Mouse (Mus musculus): Measurements from ENCODE around the gene Wt1. TPM values are rescaled to one million over a fixed set of nuclear protein-coding genes. Genes with fewer than 3 reads are reported as not detected.

The Wt1 gene
- polyA plus RNA-seq, 1 experiment from 2014 or later: 18.6 TPM

DNA sequence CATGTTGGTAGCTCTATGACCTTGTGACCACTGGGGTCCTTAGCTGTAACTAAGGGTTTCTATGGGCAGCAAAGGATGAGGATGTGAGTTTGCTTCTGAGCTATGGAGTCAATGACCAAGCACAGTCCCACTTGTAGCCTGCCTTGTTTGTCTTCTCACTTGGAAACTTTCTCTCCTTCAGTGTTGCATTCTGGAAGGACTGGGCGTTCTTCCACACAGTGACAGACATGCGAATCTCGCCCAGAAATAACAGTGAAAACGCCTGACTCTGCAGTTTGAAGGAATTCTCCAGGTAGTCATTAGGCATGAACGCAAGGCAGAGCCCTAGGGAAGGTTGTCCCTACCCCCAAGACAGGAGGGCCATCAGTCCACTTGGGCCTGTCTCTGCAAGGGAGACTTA is 35.3 kb upstream of the Wt1 start:
- no peak for ATAC-seq (ENCODE audit: insufficient number of reproducible peaks, insufficient read depth, low FRiP score, low read depth)
- H3K27me3 ChIP-seq (ENCODE audit: control insufficient read depth, insufficient read depth, low read length): no peaks in the 10 kb centered on the region
- WGBS: 63% methylated on average over 5 of the region's 5 CpGs
- no peak overlapping the region for H3K4me2 ChIP-seq (replicated peaks; ENCODE audit: low read depth, low read length)
- H3K36me3 ChIP-seq (ENCODE audit: control insufficient read depth, insufficient read depth, low read length): no peaks in the 10 kb centered on the region
- no peak overlapping the region for H3K9ac ChIP-seq (replicated peaks; ENCODE audit: low read depth, low read length)
- no peaks in the 10 kb centered on the region for H3K9me3 ChIP-seq (ENCODE audit: control insufficient read depth, low read depth, low read length)
- H3K4me3 ChIP-seq (ENCODE audit: low read depth, low read length): no peak overlapping the region
- peaks cover 20% of the 10 kb centered on the region for H3K4me1 ChIP-seq (ENCODE audit: control insufficient read depth, insufficient read depth, low read length)
- no peak overlapping the region; the same call in 1 of the 2 replicates for H3K27ac ChIP-seq (ENCODE audit: low read length)

DNA sequence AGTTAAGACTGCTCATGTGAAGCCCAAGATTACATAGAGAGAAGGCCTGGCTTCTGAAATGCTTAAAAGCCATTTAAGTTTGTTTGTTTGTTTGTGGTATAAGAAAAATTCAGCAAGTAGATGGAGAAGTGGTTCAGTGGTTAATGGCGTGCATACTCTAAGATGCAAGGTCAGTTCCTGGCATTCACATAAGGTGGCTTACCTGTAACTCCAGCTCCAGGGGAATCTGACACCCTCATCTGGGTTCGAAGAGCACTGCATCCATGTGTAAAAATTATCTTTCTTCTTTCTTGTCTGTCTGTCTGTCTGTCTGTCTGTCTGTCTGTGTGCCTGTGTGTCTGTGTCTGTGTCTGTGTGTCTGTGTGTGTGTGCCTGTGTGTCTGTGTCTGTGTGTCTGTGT is 34.6 kb upstream of the Wt1 start, which contains the start of gene Gm11060:
TSS of gene Gm11060 (plus strand) at position 301 of the 400 bp plus-strand sequence.
- H3K4me1 ChIP-seq (ENCODE audit: control insufficient read depth, insufficient read depth, low read length): peaks cover 20% of the 10 kb centered on the region
- no peak within 1 kb of the TSS; the same call in 1 of the 2 replicates for H3K27ac ChIP-seq (ENCODE audit: low read length)
- ATAC-seq (ENCODE audit: insufficient number of reproducible peaks, insufficient read depth, low FRiP score, low read depth): no peak
- no peaks in the 10 kb centered on the region for H3K36me3 ChIP-seq (ENCODE audit: control insufficient read depth, insufficient read depth, low read length)
- no peaks in the 10 kb centered on the region for H3K9me3 ChIP-seq (ENCODE audit: control insufficient read depth, low read depth, low read length)
- H3K4me2 ChIP-seq (replicated peaks; ENCODE audit: low read depth, low read length): no peak within 1 kb of the TSS
- H3K9ac ChIP-seq (replicated peaks; ENCODE audit: low read depth, low read length): no peak within 1 kb of the TSS
- WGBS: 88% methylated on average over 2 of the region's 2 CpGs
- H3K27me3 ChIP-seq (ENCODE audit: control insufficient read depth, insufficient read depth, low read length): no peaks in the 10 kb centered on the region
- H3K4me3 ChIP-seq (ENCODE audit: low read depth, low read length): no peak within 1 kb of the TSS

DNA sequence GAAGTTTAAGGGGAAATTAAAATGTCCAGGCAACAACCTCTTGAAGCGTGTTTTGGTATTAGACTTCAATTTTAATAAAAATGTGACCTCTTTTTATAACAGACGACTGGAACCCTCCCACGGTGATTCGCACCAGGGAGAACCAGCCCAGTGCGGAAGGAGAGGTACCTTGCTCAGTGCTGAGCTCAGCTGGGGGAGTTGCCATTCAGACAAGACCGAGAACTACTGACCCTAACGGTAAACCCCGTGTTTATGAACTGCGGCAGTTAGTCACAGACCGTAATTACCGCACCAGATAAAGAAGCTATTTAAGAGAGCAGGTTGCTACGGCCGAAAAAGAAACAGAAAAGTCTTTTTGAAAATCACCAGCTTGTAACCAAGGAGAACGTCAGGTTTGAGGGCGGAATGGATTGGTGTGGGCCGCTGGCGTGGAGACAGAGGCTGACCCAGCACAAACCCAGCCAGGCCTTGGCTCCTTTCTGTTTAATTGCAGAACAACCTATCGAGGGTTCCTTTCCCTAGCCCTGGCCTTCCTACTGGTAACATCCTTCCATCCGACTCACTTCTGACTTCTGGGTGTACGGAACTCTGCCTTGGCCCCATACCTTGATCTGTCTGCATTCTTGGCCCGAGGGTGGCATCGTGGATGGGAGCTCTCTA is 28.9 kb upstream of the Wt1 start:
- Histone ChIP-seq H3K4me1 (ENCODE audit: control insufficient read depth, insufficient read depth, low read length) (no peaks in the 10 kb centered on the region), H3K4me3 (ENCODE audit: low read depth, low read length) (no peak overlapping the region), H3K4me2 (replicated peaks; ENCODE audit: low read depth, low read length) (no peak overlapping the region), H3K9ac (replicated peaks; ENCODE audit: low read depth, low read length) (no peak overlapping the region), H3K27ac (ENCODE audit: low read length) (no peak overlapping the region), H3K27me3 (ENCODE audit: control insufficient read depth, insufficient read depth, low read length) (no peaks in the 10 kb centered on the region), H3K9me3 (ENCODE audit: control insufficient read depth, low read depth, low read length) (no peaks in the 10 kb centered on the region), H3K36me3 (ENCODE audit: control insufficient read depth, insufficient read depth, low read length) (no peaks in the 10 kb centered on the region)
- 85% methylated on average over 22 of the region's 22 CpGs for WGBS
- no peak for ATAC-seq (ENCODE audit: insufficient number of reproducible peaks, insufficient read depth, low FRiP score, low read depth)

DNA sequence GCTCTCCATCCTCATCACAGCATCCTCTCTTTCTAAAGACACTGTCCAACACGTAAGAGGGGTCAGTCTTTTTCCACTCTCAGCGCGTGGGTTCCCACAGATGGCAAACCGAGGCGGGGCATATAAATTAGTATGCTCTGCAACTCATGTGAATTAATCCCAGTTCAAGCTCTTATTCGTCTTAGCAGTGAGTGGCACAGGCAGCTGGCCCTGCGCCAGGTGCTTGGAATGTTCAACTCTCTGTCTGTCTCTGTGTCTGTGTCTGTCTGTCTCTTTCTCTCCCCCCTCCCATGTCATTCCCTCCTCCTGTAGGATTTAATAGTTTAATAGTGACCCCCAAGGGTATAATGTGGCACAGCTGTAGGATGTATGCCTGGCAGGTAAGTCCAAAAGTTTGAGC is 26.9 kb upstream of the Wt1 start:
- Histone ChIP-seq H3K27ac (ENCODE audit: low read length) (no peak overlapping the region), H3K36me3 (ENCODE audit: control insufficient read depth, insufficient read depth, low read length) (no peaks in the 10 kb centered on the region), H3K9ac (replicated peaks; ENCODE audit: low read depth, low read length) (no peak overlapping the region), H3K4me2 (replicated peaks; ENCODE audit: low read depth, low read length) (no peak overlapping the region), H3K9me3 (ENCODE audit: control insufficient read depth, low read depth, low read length) (no peaks in the 10 kb centered on the region), H3K27me3 (ENCODE audit: control insufficient read depth, insufficient read depth, low read length) (no peaks in the 10 kb centered on the region), H3K4me3 (ENCODE audit: low read depth, low read length) (no peak overlapping the region), H3K4me1 (ENCODE audit: control insufficient read depth, insufficient read depth, low read length) (no peaks in the 10 kb centered on the region)
- no peak for ATAC-seq (ENCODE audit: insufficient number of reproducible peaks, insufficient read depth, low FRiP score, low read depth)
- WGBS: 67% methylated on average over 7 of the region's 7 CpGs

DNA sequence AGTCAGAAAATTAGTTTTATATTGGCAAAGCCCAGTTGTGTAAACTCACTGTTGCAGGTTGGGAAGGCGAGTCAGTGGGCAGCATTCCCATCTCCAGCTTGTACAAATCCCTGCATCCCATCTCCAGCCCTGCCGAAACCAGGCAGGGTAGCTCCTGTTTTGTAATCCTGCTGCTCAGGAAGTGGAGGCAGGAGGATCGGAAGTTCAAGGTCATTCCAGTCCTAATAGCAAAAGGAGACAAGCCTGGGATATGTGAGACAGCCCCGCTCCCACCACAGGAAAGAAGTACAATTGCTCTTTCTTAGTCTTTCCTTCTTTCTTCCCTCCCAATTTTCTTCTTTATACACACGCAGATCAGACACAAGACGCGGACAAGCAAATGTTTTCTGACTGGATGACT is 25.8 kb upstream of the Wt1 start:
- H3K4me1 ChIP-seq (ENCODE audit: control insufficient read depth, insufficient read depth, low read length): no peaks in the 10 kb centered on the region
- H3K27ac ChIP-seq (ENCODE audit: low read length): no peak overlapping the region
- ATAC-seq (ENCODE audit: insufficient number of reproducible peaks, insufficient read depth, low FRiP score, low read depth): no peak
- no peaks in the 10 kb centered on the region for H3K27me3 ChIP-seq (ENCODE audit: control insufficient read depth, insufficient read depth, low read length)
- H3K9ac ChIP-seq (replicated peaks; ENCODE audit: low read depth, low read length): no peak overlapping the region
- no peak overlapping the region for H3K4me2 ChIP-seq (replicated peaks; ENCODE audit: low read depth, low read length)
- WGBS: 50% methylated on average over 7 of the region's 7 CpGs
- no peaks in the 10 kb centered on the region for H3K9me3 ChIP-seq (ENCODE audit: control insufficient read depth, low read depth, low read length)
- no peak overlapping the region for H3K4me3 ChIP-seq (ENCODE audit: low read depth, low read length)
- no peaks in the 10 kb centered on the region for H3K36me3 ChIP-seq (ENCODE audit: control insufficient read depth, insufficient read depth, low read length)

DNA sequence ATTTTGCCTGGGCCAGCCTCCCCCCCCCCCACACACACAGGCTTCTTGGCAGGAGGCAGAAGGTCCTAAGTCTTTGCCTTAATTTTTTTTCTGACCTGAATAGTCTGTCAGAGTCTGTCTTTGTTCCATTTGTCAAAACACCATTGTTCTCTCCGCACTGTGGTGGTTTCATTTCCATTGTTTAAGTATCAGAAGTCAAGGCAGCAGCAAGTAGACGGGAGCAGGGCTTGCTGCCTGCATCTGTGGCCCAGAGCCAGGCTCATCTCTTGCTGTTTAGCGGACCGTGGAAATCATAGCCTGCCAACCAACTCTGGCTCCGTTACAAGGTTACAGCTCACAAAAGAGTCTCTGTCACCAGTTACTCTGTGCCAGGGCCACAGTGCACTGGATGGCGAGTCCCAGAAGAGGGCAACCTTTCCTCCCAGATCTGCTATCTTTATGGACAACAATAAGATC is 17.6 kb upstream of the Wt1 start:
- no peaks in the 10 kb centered on the region for H3K4me1 ChIP-seq (ENCODE audit: control insufficient read depth, insufficient read depth, low read length)
- peak; percentile 58; the same call in 1 of the 2 replicates for ATAC-seq (ENCODE audit: insufficient number of reproducible peaks, insufficient read depth, low FRiP score, low read depth)
- no peak overlapping the region for H3K4me3 ChIP-seq (ENCODE audit: low read depth, low read length)

DNA sequence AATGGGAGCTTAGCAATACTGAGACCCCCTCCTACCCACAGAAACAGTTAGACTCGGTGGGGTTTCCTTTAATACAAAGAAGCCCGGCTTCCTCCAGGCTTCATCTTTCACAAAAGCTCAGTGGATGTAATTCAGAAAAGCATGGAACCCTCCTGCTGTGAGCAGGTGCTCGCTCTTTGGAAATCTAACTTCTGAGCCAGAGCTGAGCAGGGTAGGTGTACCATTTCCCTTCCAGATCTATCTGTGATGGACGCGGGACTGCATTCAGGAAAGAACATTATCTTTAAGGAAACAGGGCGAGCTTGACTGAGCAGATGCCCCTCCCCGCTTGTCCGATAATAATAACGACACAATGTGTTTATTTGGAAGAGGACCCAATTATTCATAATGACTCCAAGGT is 12.3 kb upstream of the Wt1 start:
- ATAC-seq (ENCODE audit: insufficient number of reproducible peaks, insufficient read depth, low FRiP score, low read depth): no peak
- Histone ChIP-seq H3K36me3 (ENCODE audit: control insufficient read depth, insufficient read depth, low read length) (no peaks in the 10 kb centered on the region), H3K27ac (ENCODE audit: low read length) (no peak overlapping the region), H3K9ac (replicated peaks; ENCODE audit: low read depth, low read length) (no peak overlapping the region), H3K4me3 (ENCODE audit: low read depth, low read length) (no peak overlapping the region), H3K4me1 (ENCODE audit: control insufficient read depth, insufficient read depth, low read length) (no peaks in the 10 kb centered on the region), H3K27me3 (ENCODE audit: control insufficient read depth, insufficient read depth, low read length) (no peaks in the 10 kb centered on the region; the same call in 1 of the 2 replicates), H3K9me3 (ENCODE audit: control insufficient read depth, low read depth, low read length) (no peaks in the 10 kb centered on the region), H3K4me2 (replicated peaks; ENCODE audit: low read depth, low read length) (no peak overlapping the region)
- WGBS: 40% methylated on average over 9 of the region's 9 CpGs

More for the DNA sequence above, 17.6 kb upstream of the Wt1 start:
- WGBS: 31% methylated on average over 6 of the region's 6 CpGs
- H3K4me2 ChIP-seq (replicated peaks; ENCODE audit: low read depth, low read length): no peak overlapping the region
- H3K9ac ChIP-seq (replicated peaks; ENCODE audit: low read depth, low read length): no peak overlapping the region
- H3K27me3 ChIP-seq (ENCODE audit: control insufficient read depth, insufficient read depth, low read length): no peaks in the 10 kb centered on the region; the same call in 1 of the 2 replicates
- no peaks in the 10 kb centered on the region for H3K36me3 ChIP-seq (ENCODE audit: control insufficient read depth, insufficient read depth, low read length)
- no peaks in the 10 kb centered on the region for H3K9me3 ChIP-seq (ENCODE audit: control insufficient read depth, low read depth, low read length)
- H3K27ac ChIP-seq (ENCODE audit: low read length): no peak overlapping the region

DNA sequence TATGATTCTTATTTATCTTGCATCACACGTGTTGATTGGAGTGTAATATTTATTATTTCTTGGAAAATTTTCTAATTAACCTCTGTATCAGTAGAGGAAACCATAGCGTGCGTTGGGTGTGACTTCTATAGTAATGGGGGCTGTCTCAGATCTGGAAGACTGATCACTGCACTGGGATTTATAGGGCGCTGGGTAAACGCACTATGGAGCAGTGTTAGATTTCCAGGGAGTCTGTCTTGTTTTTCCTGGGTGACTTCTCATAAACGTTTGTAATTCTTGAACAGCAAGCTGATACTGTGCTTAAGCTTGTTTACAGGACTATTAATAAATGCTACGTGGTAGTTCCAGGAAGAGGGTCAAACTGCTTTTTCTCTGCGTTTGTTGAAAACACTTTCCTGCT is 8.7 kb upstream of the Wt1 start:
- H3K9me3 ChIP-seq (ENCODE audit: control insufficient read depth, low read depth, low read length): no peaks in the 10 kb centered on the region
- no peaks in the 10 kb centered on the region for H3K36me3 ChIP-seq (ENCODE audit: control insufficient read depth, insufficient read depth, low read length)
- no peak overlapping the region for H3K27ac ChIP-seq (ENCODE audit: low read length)
- H3K4me1 ChIP-seq (ENCODE audit: control insufficient read depth, insufficient read depth, low read length): no peaks in the 10 kb centered on the region
- H3K4me2 ChIP-seq (replicated peaks; ENCODE audit: low read depth, low read length): no peak overlapping the region
- no peak overlapping the region for H3K9ac ChIP-seq (replicated peaks; ENCODE audit: low read depth, low read length)
- 40% methylated on average over 8 of the region's 8 CpGs for whole genome bisulfite sequencing
- no peak for ATAC-seq (ENCODE audit: insufficient number of reproducible peaks, insufficient read depth, low FRiP score, low read depth)
- peaks cover 17% of the 10 kb centered on the region for H3K27me3 ChIP-seq (ENCODE audit: control insufficient read depth, insufficient read depth, low read length)
- no peak overlapping the region for H3K4me3 ChIP-seq (ENCODE audit: low read depth, low read length)

DNA sequence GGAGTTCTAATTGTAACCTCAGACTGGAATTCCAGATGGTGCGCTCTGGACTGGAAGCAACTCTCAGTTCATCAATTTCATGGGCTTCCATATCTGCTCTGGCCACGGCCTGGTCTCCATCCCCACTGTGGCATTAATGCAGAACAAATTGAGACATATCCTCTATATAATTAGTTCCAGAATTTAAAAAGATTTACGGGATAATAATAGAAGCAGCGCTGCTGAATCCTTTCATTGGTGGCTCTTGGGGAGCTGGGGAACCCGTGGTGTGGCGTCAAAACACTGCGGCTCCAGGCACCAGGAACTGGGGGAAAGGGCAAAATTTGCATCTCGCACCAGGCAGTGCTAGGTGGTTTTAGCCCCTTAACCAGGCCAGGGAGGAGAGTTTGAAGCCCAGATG is 4.1 kb upstream of the Wt1 start:
- Histone ChIP-seq H3K4me1 (ENCODE audit: control insufficient read depth, insufficient read depth, low read length) (0 out of 2 replicates have a peak, but pooled peaks cover 9% of the 10 kb centered on the region), H3K9ac (replicated peaks; ENCODE audit: low read depth, low read length) (no peak overlapping the region), H3K9me3 (ENCODE audit: control insufficient read depth, low read depth, low read length) (no peaks in the 10 kb centered on the region), H3K36me3 (ENCODE audit: control insufficient read depth, insufficient read depth, low read length) (no peaks in the 10 kb centered on the region), H3K4me2 (replicated peaks; ENCODE audit: low read depth, low read length) (no peak overlapping the region), H3K27me3 (ENCODE audit: control insufficient read depth, insufficient read depth, low read length) (peaks cover 58% of the 10 kb centered on the region), H3K4me3 (ENCODE audit: low read depth, low read length) (no peak overlapping the region), H3K27ac (ENCODE audit: low read length) (no peak overlapping the region)
- ATAC-seq (ENCODE audit: insufficient number of reproducible peaks, insufficient read depth, low FRiP score, low read depth): no peak
- WGBS: 11% methylated on average over 8 of the region's 8 CpGs
